Mouse (Mus musculus): Measurements from ENCODE around the gene Klk4. TPM values are rescaled to one million over a fixed set of nuclear protein-coding genes. Genes with fewer than 3 reads are reported as not detected.

Gene Klk4
- polyA plus RNA-seq (2015; fragmentation: Nextera tagmentation; extraction: Ambion mirVana), result not detected in 2 replicates

GRCm38 (mm10) chr7:43880912-43881311, at the start of gene Klk4:
Gene Klk4, plus strand, starts transcription at chr7:43881160.

GRCm38 (mm10) chr7:43841701-43842100, 39.3 kb upstream of the Klk4 start, which contains the start of gene Klk5:
Gene Klk5, plus strand, starts transcription at chr7:43841971.

GRCm38 (mm10) chr7:43933440-43933839, 52.5 kb downstream of the Klk4 start, which contains the start of gene Klk15:
Gene Klk15, plus strand, starts transcription at chr7:43933740.

Other genes starting within 250 kb of the Klk4 start
- not detected in 2 replicates for gene Ceacam18, start 246.5 kb upstream of the Klk4 start, polyA plus RNA-seq (2015; fragmentation: Nextera tagmentation; extraction: Ambion mirVana)
- 0.77 and 0.99 TPM in 2 replicates for gene Siglece, start 221.0 kb upstream of the Klk4 start, polyA plus RNA-seq (2015; fragmentation: Nextera tagmentation; extraction: Ambion mirVana)
- 3.7 and 4.7 TPM in 2 replicates for gene Ctu1, start 209.1 kb upstream of the Klk4 start, polyA plus RNA-seq (2015; fragmentation: Nextera tagmentation; extraction: Ambion mirVana)
- not detected in 2 replicates for gene Klk14, start 190.7 kb upstream of the Klk4 start, polyA plus RNA-seq (2015; fragmentation: Nextera tagmentation; extraction: Ambion mirVana)
- 0.74 TPM in 1 of 2 replicates, not detected in the other for gene Klk13, start 168.6 kb upstream of the Klk4 start, polyA plus RNA-seq (2015; fragmentation: Nextera tagmentation; extraction: Ambion mirVana)
- not detected in 2 replicates for gene Klk12, start 112.3 kb upstream of the Klk4 start, polyA plus RNA-seq (2015; fragmentation: Nextera tagmentation; extraction: Ambion mirVana)
- gene Klk11, start 106.6 kb upstream of the Klk4 start, polyA plus RNA-seq (2015; fragmentation: Nextera tagmentation; extraction: Ambion mirVana), result 1.3 TPM in 1 of 2 replicates, not detected in the other
- 0.65 and 1.5 TPM in 2 replicates for gene Klk10, start 100.1 kb upstream of the Klk4 start, polyA plus RNA-seq (2015; fragmentation: Nextera tagmentation; extraction: Ambion mirVana)
- gene Klk9, start 89.3 kb upstream of the Klk4 start, polyA plus RNA-seq (2015; fragmentation: Nextera tagmentation; extraction: Ambion mirVana), result 1.6 TPM in 1 of 2 replicates, not detected in the other
- 5.1 and 9.2 TPM in 2 replicates for gene Klk8, start 83.6 kb upstream of the Klk4 start, polyA plus RNA-seq (2015; fragmentation: Nextera tagmentation; extraction: Ambion mirVana)
- gene Klk7, start 69.9 kb upstream of the Klk4 start, polyA plus RNA-seq (2015; fragmentation: Nextera tagmentation; extraction: Ambion mirVana), result 8.1 TPM in 1 of 2 replicates, not detected in the other
- gene Klk6, start 56.7 kb upstream of the Klk4 start, polyA plus RNA-seq (2015; fragmentation: Nextera tagmentation; extraction: Ambion mirVana), result not detected in 2 replicates
- gene Klk5, start 39.2 kb upstream of the Klk4 start, polyA plus RNA-seq (2015; fragmentation: Nextera tagmentation; extraction: Ambion mirVana), result 8.0 TPM in 1 of 2 replicates, not detected in the other
- gene Klk15, start 52.6 kb downstream of the Klk4 start, polyA plus RNA-seq (2015; fragmentation: Nextera tagmentation; extraction: Ambion mirVana), result not detected in 2 replicates
- gene Klk1b8, start 69.5 kb downstream of the Klk4 start, polyA plus RNA-seq (2015; fragmentation: Nextera tagmentation; extraction: Ambion mirVana), result 0.46 and 1.1 TPM in 2 replicates
- not detected in 2 replicates for gene Klk1b1, start 85.6 kb downstream of the Klk4 start, polyA plus RNA-seq (2015; fragmentation: Nextera tagmentation; extraction: Ambion mirVana)
- gene Klk1b9, start 94.9 kb downstream of the Klk4 start, polyA plus RNA-seq (2015; fragmentation: Nextera tagmentation; extraction: Ambion mirVana), result 0.16 and 0.23 TPM in 2 replicates
- not detected in 2 replicates for gene Klk1b11, start 114.7 kb downstream of the Klk4 start, polyA plus RNA-seq (2015; fragmentation: Nextera tagmentation; extraction: Ambion mirVana)
- gene Klk1b26, start 131.0 kb downstream of the Klk4 start, polyA plus RNA-seq (2015; fragmentation: Nextera tagmentation; extraction: Ambion mirVana), result 17.1 and 21.7 TPM in 2 replicates
- not detected in 2 replicates for gene Klk1b27, start 171.1 kb downstream of the Klk4 start, polyA plus RNA-seq (2015; fragmentation: Nextera tagmentation; extraction: Ambion mirVana)
- not detected in 2 replicates for gene Klk1b21, start 221.2 kb downstream of the Klk4 start, polyA plus RNA-seq (2015; fragmentation: Nextera tagmentation; extraction: Ambion mirVana)
- not detected in 2 replicates for gene Klk1b22, start 231.5 kb downstream of the Klk4 start, polyA plus RNA-seq (2015; fragmentation: Nextera tagmentation; extraction: Ambion mirVana)